Mouse (Mus musculus): Measurements from ENCODE around the gene Gid4. TPM values are rescaled to one million over a fixed set of nuclear protein-coding genes. Genes with fewer than 3 reads are reported as not detected.
"Not testable (repeated sequence)": the region's sequence is repeated elsewhere in the genome, so short reads cannot be mapped to it uniquely, and the experiment has no call there.

The Gid4 gene
- polyA plus RNA-seq, 1 experiment: 45.0 TPM

DNA sequence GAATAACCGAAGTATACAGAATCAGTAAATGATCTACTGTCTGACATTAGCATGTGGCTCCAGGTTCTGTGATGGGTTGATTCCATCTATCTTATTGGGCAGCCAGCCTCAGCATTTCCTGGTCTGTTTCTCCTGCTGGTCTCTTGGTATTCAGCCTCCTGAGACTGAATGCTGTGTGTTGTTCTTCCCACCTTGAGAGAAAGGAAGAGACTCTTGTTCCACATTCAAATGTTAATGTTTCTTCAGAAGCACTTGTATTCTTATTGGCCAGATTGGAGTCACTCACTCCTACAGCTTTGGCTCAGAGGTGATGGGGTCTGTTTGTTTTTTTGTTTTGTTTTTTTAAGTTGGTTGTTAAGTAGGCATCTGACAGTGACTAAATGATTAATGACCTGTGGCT lies 6.1 kb downstream of the Gid4 start:
- H3K4me1 ChIP-seq (ENCODE audit: control insufficient read depth, insufficient read depth, low read length): peaks cover 3% of the 10 kb centered on the region
- no peak overlapping the region for H3K4me3 ChIP-seq (ENCODE audit: insufficient read depth, low read length)
- TF ChIP-seq POLR2A (IDR thresholded peaks at IDR 0.05; ENCODE audit: extremely low read depth, insufficient read depth, low read length) (no peak), CTCF (IDR thresholded peaks at IDR 0.05; ENCODE audit: extremely low read depth, insufficient read depth, low read length) (no peak)
- H3K27ac ChIP-seq (ENCODE audit: insufficient read depth, low read length): no peak overlapping the region

DNA sequence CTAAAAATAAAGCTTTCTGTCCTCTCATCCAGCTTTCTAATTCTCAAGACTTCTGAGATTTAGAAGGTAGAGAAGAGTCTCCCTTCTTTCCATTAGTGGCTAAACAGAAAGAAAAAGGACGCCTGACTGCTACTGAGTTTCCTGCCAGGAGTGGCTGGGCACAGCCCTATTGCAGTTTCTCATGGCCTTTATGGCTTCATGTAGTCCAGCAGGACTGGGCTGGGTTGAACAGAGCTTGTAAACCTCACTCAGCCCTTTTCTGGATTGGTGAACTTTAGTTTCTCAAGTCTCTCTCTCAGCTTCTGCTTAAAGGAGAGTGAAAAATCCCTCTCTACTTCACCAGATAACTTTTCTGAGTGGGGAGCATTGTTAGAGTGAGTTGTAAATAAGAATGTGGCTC lies 9.5 kb downstream of the Gid4 start:
- peaks cover 1% of the 10 kb centered on the region for H3K4me1 ChIP-seq (ENCODE audit: control insufficient read depth, insufficient read depth, low read length)
- TF ChIP-seq POLR2A (IDR thresholded peaks at IDR 0.05; ENCODE audit: extremely low read depth, insufficient read depth, low read length) (no peak), CTCF (IDR thresholded peaks at IDR 0.05; ENCODE audit: extremely low read depth, insufficient read depth, low read length) (no peak)
- H3K4me3 ChIP-seq (ENCODE audit: insufficient read depth, low read length): no peak overlapping the region
- H3K27ac ChIP-seq (ENCODE audit: insufficient read depth, low read length): no peak overlapping the region

GRCm38 (mm10) chr11:60427628-60428027 lies 10.7 kb downstream of the Gid4 start:
- Histone ChIP-seq H3K27ac (ENCODE audit: insufficient read depth, low read length) (no peak overlapping the region), H3K4me3 (ENCODE audit: insufficient read depth, low read length) (no peak overlapping the region), H3K4me1 (ENCODE audit: control insufficient read depth, insufficient read depth, low read length) (no peaks in the 10 kb centered on the region)
- TF ChIP-seq POLR2A (IDR thresholded peaks at IDR 0.05; ENCODE audit: extremely low read depth, insufficient read depth, low read length) (no peak), CTCF (IDR thresholded peaks at IDR 0.05; ENCODE audit: extremely low read depth, insufficient read depth, low read length) (no peak)

GRCm38 (mm10) chr11:60433501-60433900 lies 16.6 kb downstream of the Gid4 start:
- Histone ChIP-seq H3K27ac (ENCODE audit: insufficient read depth, low read length) (no peak overlapping the region), H3K4me1 (ENCODE audit: control insufficient read depth, insufficient read depth, low read length) (no peaks in the 10 kb centered on the region), H3K4me3 (ENCODE audit: insufficient read depth, low read length) (no peak overlapping the region)
- TF ChIP-seq CTCF (IDR thresholded peaks at IDR 0.05; ENCODE audit: extremely low read depth, insufficient read depth, low read length) (no peak), POLR2A (IDR thresholded peaks at IDR 0.05; ENCODE audit: extremely low read depth, insufficient read depth, low read length) (no peak)

DNA sequence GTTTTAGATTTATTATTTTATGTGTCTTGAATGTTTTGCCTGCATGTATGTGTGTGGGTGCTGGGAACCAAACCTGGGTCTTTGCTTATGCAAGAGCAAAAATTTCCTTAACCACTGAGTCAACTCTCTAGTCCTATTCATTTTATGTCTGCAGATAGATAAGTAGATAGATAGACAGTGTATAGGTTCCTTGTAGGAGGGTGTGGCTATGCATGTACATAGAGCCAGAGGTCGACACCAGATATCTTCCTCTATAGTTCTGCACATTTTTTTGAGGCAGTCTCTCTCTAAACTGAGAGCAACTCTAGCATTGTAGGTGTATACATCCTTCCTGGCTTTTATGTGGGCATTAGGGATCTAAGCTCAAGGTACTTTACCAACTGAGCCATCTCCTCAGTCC lies 18.2 kb downstream of the Gid4 start:
- Histone ChIP-seq H3K27ac (ENCODE audit: insufficient read depth, low read length) (no peak overlapping the region), H3K4me1 (ENCODE audit: control insufficient read depth, insufficient read depth, low read length) (no peaks in the 10 kb centered on the region), H3K4me3 (ENCODE audit: insufficient read depth, low read length) (no peak overlapping the region)
- no peak for TF ChIP-seq POLR2A (IDR thresholded peaks at IDR 0.05; ENCODE audit: extremely low read depth, insufficient read depth, low read length)
- TF ChIP-seq CTCF (IDR thresholded peaks at IDR 0.05; ENCODE audit: extremely low read depth, insufficient read depth, low read length): no peak

GRCm38 (mm10) chr11:60436618-60437017 lies 19.7 kb downstream of the Gid4 start:
- no peak for TF ChIP-seq CTCF (IDR thresholded peaks at IDR 0.05; ENCODE audit: extremely low read depth, insufficient read depth, low read length)
- TF ChIP-seq POLR2A (IDR thresholded peaks at IDR 0.05; ENCODE audit: extremely low read depth, insufficient read depth, low read length): no peak
- no peaks in the 10 kb centered on the region for H3K4me1 ChIP-seq (ENCODE audit: control insufficient read depth, insufficient read depth, low read length)
- no peak overlapping the region for H3K27ac ChIP-seq (ENCODE audit: insufficient read depth, low read length)
- H3K4me3 ChIP-seq (ENCODE audit: insufficient read depth, low read length): no peak overlapping the region

GRCm38 (mm10) chr11:60439621-60440020 lies 22.7 kb downstream of the Gid4 start:
- not testable (repeated sequence) for H3K27ac ChIP-seq (ENCODE audit: insufficient read depth, low read length); H3K4me3 ChIP-seq (ENCODE audit: insufficient read depth, low read length); H3K4me1 ChIP-seq (ENCODE audit: control insufficient read depth, insufficient read depth, low read length)

GRCm38 (mm10) chr11:60440176-60440575 lies 23.2 kb downstream of the Gid4 start:
- H3K4me3 ChIP-seq (ENCODE audit: insufficient read depth, low read length): no peak overlapping the region
- TF ChIP-seq CTCF (IDR thresholded peaks at IDR 0.05; ENCODE audit: extremely low read depth, insufficient read depth, low read length) (no peak), POLR2A (IDR thresholded peaks at IDR 0.05; ENCODE audit: extremely low read depth, insufficient read depth, low read length) (no peak)

DNA sequence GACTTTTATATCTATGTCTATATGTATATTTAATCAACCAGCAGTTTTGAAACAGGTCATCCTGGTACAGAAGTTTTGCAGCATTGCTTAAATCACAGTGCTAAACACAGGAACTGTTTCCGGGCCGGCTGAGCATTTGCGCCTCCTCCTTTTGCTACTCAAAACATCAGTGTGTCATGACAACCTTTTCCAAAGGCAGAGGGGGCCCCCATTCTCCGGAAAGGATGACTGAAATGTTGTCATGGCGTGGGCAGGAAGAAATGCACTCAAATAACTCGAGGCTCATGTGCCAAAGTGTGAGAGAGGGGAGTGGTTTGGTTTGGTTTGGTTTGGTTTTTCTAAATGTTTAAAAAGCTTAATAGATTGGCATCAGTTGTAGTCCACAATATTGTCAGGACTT lies 26.0 kb downstream of the Gid4 start:
- no peaks in the 10 kb centered on the region for H3K4me1 ChIP-seq (ENCODE audit: control insufficient read depth, insufficient read depth, low read length)
- H3K27ac ChIP-seq (ENCODE audit: insufficient read depth, low read length): no peak overlapping the region
- H3K4me3 ChIP-seq (ENCODE audit: insufficient read depth, low read length): no peak overlapping the region
- TF ChIP-seq POLR2A (IDR thresholded peaks at IDR 0.05; ENCODE audit: extremely low read depth, insufficient read depth, low read length): no peak
- no peak for TF ChIP-seq CTCF (IDR thresholded peaks at IDR 0.05; ENCODE audit: extremely low read depth, insufficient read depth, low read length)

More at GRCm38 (mm10) chr11:60440176-60440575, 23.2 kb downstream of the Gid4 start:
- Histone ChIP-seq H3K4me1 (ENCODE audit: control insufficient read depth, insufficient read depth, low read length) (no peaks in the 10 kb centered on the region), H3K27ac (ENCODE audit: insufficient read depth, low read length) (no peak overlapping the region)

DNA sequence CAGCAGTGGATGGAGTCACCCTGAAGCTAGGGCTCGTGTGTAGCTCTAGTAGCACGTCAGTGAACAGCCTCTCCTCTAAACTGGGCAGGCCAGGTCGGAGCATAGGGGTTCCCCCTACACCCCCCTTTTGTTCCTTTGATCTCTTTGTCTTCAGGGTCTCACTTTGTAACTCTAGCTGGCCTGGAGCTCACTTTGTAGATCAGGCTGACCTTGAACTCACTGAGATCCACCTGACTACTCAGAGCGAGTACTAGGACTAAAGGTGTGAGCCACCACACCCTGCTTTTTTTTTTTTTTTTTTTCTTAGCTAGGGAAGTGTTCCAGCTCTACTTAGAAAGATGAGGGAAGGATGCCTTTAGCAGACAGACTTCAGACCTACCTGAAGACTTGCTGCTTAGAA lies 27.1 kb downstream of the Gid4 start:
- Histone ChIP-seq H3K4me1 (ENCODE audit: control insufficient read depth, insufficient read depth, low read length) (no peaks in the 10 kb centered on the region), H3K4me3 (ENCODE audit: insufficient read depth, low read length) (no peak overlapping the region)
- TF ChIP-seq CTCF (IDR thresholded peaks at IDR 0.05; ENCODE audit: extremely low read depth, insufficient read depth, low read length) (no peak), POLR2A (IDR thresholded peaks at IDR 0.05; ENCODE audit: extremely low read depth, insufficient read depth, low read length) (no peak)

More for the DNA sequence above, 27.1 kb downstream of the Gid4 start:
- no peak overlapping the region for H3K27ac ChIP-seq (ENCODE audit: insufficient read depth, low read length)

Data from cortical plate, adult 2 months (tissue).